In genomic region chr1:152936365-152936764, GRCm38 (mm10) we compare ENCODE assay signal across 13 mouse cellular contexts.
"Had no signal": no experiment of that assay in that cellular context is flagged by ENCODE, and none has a peak within 500 bp of the region (broad histone marks: within the 10 kb centered on the region; RNA-seq: fewer than 3 reads in every experiment).

No protein-coding gene starts in this region.

- H3K4me1 ChIP-seq: limb, embryonic 13.5 days; neural tube, embryonic 15.5 days had no signal

- H3K4me3 ChIP-seq: limb, embryonic 13.5 days; myocyte; neural tube, embryonic 15.5 days had no signal

- H3K27ac ChIP-seq: kidney, postnatal 0 days; limb, embryonic 13.5 days; liver, embryonic 14.5 days; neural tube, embryonic 15.5 days had no signal

- ATAC-seq: intestine, postnatal 0 days had no signal

- H3K4me2 ChIP-seq: limb, embryonic 13.5 days; neural tube, embryonic 15.5 days had no signal

- H3K9me3 ChIP-seq: limb, embryonic 13.5 days; neural tube, embryonic 15.5 days had no signal

- H3K36me3 ChIP-seq: limb, embryonic 13.5 days; neural tube, embryonic 15.5 days had no signal

- H3K9ac ChIP-seq: limb, embryonic 13.5 days; liver, embryonic 14.5 days; neural tube, embryonic 15.5 days had no signal

- DNase-seq: kidney, adult 9 months; kidney, postnatal 36 days; left cerebral cortex, postnatal 4 days; lung, adult 18-20 months; right cerebral cortex, postnatal 14 days; thymus, adult 2 months; thymus, postnatal 25 days had no signal

- H3K27me3 ChIP-seq: limb, embryonic 13.5 days; neural tube, embryonic 15.5 days had no signal
